Mouse (Mus musculus): Measurements from ENCODE around the gene Map1lc3b. TPM values are rescaled to one million over a fixed set of nuclear protein-coding genes. Genes with fewer than 3 reads are reported as not detected.

The Map1lc3b gene
- total RNA-seq, 2 experiments from 2014 or later = 177 to 185 TPM

Other genes starting within 250 kb of the Map1lc3b start
- not detected for gene 1700018B08Rik, start 46.0 kb upstream of the Map1lc3b start, total RNA-seq (2021)
- gene Fbxo31, start 11.6 kb upstream of the Map1lc3b start, total RNA-seq (2021) = 10 to 100 TPM; 33.6 to 45.0 TPM
- 10 to 100 TPM; 31.8 to 34.6 TPM for gene Zcchc14, start 62.5 kb downstream of the Map1lc3b start, total RNA-seq (2021)
- gene Jph3, start 139.3 kb downstream of the Map1lc3b start, total RNA-seq (2021) = 1 to 10 TPM; 2.3 to 3.3 TPM
- 10 to 100 TPM; 23.1 to 26.5 TPM for gene Klhdc4, start 239.2 kb downstream of the Map1lc3b start, total RNA-seq (2021)